Mouse (Mus musculus): ENCODE data around the gene Atp5e.
A peak's percentile ranks its signal among the peaks of the same experiment; 100 is the strongest.

Gene Atp5e

GRCm38 (mm10) chr2:174446492-174446891, 17.4 kb downstream of the Atp5e start:
- DNase-seq: no peak

DNA sequence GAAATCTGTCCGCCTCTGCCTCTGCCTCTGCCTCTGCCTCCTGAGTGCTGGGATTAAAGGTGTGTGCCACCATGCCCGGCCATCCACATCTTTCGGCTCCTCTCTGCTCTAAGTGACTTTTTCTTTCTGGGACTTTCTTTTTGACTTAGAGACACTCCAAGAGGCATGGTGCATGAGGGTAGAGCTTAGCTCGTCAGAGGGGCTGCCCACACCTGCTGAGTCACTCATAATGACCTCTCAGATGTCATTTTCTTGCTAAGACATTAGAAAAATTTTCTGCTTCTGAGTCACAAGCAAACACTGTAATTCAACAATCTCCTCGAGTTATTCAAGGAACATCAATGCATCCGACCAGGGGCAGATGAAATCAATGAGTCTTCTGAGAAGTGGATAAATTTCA, 18.9 kb downstream of the Atp5e start:
- DNase-seq: no peak

GRCm38 (mm10) chr2:174444359-174444758, 19.5 kb downstream of the Atp5e start:
- no peak for DNase-seq

DNA sequence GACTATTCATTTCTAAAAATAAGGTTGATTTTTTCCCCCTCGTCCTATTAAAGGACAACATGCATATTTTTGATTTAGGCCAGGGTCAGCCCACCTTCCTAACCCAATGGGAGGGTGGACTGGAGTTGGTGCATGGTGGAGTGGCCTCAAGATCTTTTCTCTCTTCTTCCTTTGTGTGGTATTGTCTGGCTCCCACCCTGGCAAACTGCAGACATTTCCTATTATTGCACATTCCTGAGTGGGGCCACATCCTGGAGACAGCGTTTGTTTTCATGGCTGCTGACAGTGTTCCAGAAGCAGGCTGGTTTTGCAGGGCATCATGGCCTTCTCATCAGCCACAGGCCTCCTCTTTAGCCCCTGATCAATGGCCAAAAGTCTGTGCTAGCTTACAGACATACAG, 20.9 kb downstream of the Atp5e start:
- no peak for DNase-seq

DNA sequence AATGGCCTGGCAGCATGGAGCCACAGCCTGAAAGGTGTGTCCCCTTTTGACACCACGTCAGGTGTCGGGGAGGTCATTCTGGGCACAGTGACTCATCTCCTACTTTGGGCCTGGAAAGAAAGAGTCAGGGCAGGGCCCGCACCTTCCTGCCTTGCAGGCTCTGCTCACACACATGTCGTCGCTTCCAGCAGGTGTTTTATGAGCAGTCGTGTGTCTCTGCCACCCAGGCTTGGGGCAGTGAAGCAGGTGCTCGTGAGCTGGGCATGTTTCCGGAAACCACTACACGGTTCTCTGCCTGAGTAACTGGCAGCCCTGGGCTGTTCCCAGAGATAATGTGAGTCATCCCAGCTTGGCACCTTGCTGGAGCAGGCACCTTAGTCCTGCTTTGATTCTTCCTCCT, 21.4 kb downstream of the Atp5e start:
- no peak for DNase-seq

- DNase-seq: no peak
Measured at GRCm38 (mm10) chr2:174441898-174442297, 22.0 kb downstream of the Atp5e start.

DNA sequence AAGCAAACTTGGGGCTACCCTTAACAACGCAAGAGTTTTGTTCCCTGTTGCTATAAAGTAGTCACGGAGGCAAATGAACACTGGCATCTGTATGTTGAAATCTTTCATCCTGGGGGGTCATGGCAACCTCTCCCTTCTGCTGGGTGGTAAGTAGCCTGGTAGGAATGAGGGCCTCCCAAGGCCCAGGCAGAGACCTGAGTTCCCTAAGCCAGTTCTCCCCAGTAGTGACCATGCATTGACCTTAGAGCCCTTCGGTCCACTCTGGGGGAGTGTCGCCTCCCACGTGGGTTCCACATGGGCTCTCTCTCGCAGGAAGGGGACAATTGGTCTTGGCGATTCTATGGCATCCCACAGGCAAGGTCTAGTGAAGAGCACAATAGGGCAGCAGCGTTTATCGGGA, 23.9 kb downstream of the Atp5e start:
- DNase-seq: no peak

DNA sequence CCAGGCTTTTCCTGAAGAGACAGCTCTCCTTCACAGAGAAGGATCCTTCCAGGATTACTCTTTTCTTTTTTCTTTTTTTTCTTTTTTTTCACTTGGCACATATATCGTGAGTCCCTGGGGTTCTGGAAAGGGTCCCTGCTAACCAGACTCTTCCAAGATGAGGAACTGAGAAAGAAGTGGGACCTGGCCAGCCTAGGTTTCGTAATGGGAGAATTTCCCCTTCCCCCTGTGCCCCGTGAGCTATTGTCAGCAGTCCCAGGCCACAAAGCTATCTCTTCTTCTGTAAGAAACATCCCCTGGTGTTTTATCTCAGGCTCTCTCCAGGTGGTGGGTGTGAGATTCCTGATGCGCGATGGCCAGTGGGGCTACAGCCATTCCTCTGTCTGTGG, 24.5 kb downstream of the Atp5e start:
- DNase-seq: no peak

- peak; percentile 82 for DNase-seq
Measured at GRCm38 (mm10) chr2:174438737-174439449, 25.0 kb downstream of the Atp5e start, which contains the start of gene Ctsz. Ctsz (minus strand) TSS chr2:174439039.

GRCm38 (mm10) chr2:174438181-174438580, 25.7 kb downstream of the Atp5e start:
- DNase-seq: no peak

- no peak for DNase-seq
Measured at GRCm38 (mm10) chr2:174437697-174437982, 26.3 kb downstream of the Atp5e start.

GRCm38 (mm10) chr2:174436916-174437696, 26.8 kb downstream of the Atp5e start:
- DNase-seq: no peak

DNA sequence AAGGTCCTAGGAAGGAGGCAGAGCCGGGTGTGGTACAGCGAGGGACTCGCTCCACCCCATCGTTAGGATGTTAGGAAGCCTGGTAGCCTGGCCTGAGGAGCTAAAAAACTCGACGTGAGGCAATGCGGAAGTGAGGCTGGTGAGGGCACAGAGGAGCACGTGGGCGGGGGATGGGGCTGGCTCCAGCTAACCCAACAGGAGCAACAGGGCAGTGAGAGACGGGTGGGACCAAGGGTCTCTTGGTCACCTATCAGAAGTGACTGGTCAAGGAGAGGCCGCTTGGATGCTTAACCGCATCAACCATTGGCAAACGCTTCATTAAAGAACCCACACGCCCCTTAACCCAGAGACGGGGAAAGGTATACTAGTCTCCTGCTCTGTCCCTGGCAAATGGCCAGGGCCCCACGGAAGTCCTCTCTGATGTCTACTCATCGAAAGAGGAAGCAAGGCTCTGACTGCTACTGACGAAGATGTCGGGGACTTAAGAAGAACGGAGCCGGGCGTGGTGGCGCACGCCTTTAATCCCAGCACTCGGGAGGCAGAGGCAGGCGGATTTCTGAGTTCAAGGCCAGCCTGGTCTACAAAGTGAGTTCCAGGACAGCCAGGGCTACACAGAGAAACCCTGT, 27.7 kb downstream of the Atp5e start:
- no peak for DNase-seq

DNA sequence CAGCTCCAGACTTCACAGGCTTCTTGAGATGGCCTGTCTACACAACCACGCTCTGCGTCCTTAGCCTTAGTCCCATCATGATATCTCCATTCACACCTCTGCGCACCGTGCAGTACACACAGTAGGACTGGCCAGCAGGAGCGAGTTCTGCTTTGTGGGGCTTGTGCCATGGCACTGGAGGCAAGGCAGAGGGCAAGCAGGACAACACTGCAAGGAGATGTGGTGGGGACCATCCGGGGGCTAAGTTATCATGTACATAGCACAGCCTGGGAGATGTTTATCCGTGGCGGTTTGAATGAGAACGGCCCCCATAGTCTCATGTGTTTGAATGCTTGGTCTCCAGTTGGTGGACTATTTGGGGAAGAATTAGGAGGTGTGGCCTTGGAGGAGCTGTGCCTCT, 29.0 kb downstream of the Atp5e start:
- no peak for DNase-seq

- DNase-seq: no peak
Measured at GRCm38 (mm10) chr2:174428996-174429591, 34.8 kb downstream of the Atp5e start.

- DNase-seq: peak; percentile 58
Measured at GRCm38 (mm10) chr2:174428076-174428835, 35.6 kb downstream of the Atp5e start.

DNA sequence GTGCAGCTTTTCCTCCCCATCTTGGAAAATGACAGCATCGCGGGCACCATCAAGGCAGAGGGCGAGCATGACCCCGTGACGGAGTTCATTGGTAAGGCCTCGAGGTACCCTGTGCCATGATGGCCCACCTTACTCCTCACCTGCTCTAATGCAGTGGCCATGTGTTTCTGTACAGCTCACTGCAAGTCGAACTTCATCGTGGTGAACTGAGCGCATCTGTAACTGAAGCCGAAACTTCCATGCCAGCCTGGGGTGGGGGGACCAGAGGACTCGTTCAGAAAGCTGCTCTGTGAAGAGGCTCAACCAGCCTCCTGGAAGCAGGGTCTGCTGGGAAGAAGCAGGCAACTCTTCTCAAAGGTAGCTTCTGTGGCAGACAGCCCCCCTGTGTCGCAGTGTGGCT, 37.0 kb downstream of the Atp5e start:
- no peak for DNase-seq

- no peak for DNase-seq
Measured at GRCm38 (mm10) chr2:174424301-174425085, 39.4 kb downstream of the Atp5e start.

DNA sequence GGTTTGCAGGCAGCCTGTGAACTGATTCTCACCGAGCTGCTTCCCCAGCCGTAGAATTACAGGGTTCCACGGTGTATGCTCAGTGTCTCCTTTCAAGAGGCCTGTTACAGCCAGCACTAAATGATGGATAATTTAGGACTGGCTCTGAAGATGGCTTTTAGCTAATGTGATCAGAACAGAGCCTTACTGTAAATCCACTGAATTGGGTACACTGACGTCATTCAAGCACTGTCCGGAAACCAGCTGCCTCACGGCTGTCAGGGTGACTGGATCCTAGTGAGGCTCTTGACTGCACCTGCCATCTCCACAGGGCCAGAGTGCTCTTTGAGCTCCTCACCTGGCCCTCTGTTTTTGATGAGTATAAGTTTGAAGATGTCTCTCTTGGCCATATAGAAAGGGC, 42.8 kb downstream of the Atp5e start:
- DNase-seq: no peak

DNA sequence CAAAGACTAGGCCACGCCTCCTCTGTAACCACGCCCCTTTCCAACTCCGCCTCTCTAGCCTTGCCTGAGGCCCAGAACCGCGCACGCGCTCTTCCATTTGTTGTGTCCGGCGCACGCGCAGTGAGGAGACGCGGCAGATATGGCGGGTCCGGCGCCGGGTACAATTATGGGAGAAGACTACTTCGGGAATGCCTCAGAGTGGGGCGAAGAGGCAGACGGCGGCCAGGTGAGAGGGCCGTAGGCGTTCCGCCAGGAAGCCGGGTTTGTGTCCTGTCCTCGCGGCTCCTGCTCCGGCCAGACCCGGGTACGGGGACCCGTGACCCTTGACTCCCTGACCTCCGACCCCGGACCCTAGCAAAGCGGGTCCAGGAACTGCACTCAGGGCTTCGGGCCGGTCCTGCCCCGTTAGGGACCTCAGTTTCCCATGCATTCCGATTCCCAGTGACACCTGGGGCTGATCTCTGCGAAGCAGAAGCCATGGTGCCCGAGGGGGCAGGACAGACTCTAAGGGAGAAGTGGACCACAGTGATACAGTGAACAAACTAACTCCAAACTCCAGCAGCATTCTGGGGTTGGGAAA, 48.1 kb downstream of the Atp5e start, which contains the start of gene Nelfcd:
Gene Nelfcd (plus strand): TSS at position 74 of the 580 bp plus-strand sequence.
- peak; percentile 97 for DNase-seq

DNA sequence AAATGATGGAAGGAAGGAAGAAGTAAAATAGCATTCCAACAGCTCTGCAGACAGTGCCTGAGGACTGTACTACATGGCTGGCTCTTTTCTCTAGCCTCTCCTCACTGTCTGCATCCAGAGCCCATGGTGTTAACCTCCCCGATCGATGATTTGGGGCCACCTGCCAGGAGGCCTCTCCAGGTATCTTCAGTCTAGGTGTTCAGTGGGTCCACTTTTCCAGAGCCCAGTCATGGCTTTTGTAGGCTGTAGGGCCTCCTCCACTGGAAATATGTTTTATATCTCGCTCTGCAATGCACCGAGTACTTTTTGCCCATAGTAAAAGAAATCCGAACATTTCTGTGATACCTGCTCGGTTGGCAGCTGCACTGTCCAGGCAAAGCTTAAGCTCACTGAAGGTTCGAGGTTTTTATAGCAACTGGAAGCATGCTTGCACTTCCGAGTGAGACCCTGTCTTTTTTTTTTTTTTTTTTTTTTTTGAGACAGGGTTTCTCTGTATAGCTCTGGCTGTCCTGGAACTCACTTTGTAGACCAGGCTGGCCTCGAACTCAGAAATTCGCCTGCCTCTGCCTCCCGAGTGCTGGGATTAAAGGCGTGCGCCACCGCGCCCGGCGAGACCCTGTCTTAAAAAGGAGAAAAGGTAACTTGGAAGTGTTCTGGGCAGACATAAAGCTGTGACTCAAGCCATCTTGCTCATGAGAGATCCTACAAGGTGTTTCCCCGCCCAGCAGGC, 48.7 kb downstream of the Atp5e start:
- no peak for DNase-seq
